Comparison of ENCODE assay signal across 13 mouse cellular contexts in the genomic region with DNA sequence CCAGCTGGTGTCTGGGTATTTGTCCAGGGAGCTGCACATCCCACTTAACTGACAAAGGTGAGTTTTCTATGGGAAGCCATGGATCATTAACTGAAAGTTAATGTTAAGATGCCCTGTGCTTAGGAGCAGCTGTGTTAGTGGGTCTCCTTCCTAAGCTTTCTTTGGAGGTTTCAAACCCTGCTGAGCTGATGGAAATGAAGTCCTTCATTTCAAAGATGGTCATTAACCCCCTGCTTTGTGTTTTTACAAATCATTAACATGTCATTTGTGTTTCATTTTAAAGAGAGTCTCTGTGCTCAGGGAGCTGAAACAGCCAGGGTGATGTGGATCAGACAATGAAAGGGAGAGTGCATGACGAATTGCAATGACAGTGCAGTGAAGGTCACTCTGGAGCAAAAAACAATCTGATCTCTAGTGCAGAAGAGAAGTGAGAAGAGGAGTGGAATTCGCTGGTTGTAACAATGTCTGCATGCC.
DNase-seq lines count a peak whose midpoint lies in the region; ATAC-seq and TF ChIP-seq lines count a peak whose summit lies in the region.
"Had no signal": no experiment of that assay in that cellular context is flagged by ENCODE, and none has a peak within 500 bp of the region (broad histone marks: within the 10 kb centered on the region; RNA-seq: fewer than 3 reads in every experiment).

No protein-coding gene starts in this region.

- H3K9ac ChIP-seq in neural tube, embryonic 11.5 days (ENCODE audit: low read length), result no peak overlapping the region
- no peak overlapping the region for H3K9ac ChIP-seq in hindbrain, embryonic 13.5 days
- H3K9ac ChIP-seq: liver, embryonic 14.5 days had no signal

- intact Hi-C loops in left cerebral cortex, postnatal 4 days (cut with DNase I), result no loop called here
- intact Hi-C loops in gastrocnemius, adult 2 months (cut with DNase I), result no loop called here

- 9% methylated on average over 2 of the region's 2 CpGs for WGBS in neural tube, embryonic 11.5 days
- WGBS in hindbrain, embryonic 13.5 days, result 4% methylated on average over 2 of the region's 2 CpGs

- peaks cover 11% of the 10 kb centered on the region for H3K4me1 ChIP-seq in neural tube, embryonic 11.5 days (ENCODE audit: control insufficient read depth, insufficient read depth, low read length)
- peaks cover 14% of the 10 kb centered on the region for H3K4me1 ChIP-seq in hindbrain, embryonic 13.5 days (replicated peaks)

- no peaks in the 10 kb centered on the region for H3K9me3 ChIP-seq in neural tube, embryonic 11.5 days (ENCODE audit: control insufficient read depth, low read length)
- no peaks in the 10 kb centered on the region for H3K9me3 ChIP-seq in hindbrain, embryonic 13.5 days

- TF ChIP-seq CTCF in gastrocnemius, adult 2 months (IDR thresholded peaks at IDR 0.05), result no peak

- no peaks in the 10 kb centered on the region for H3K36me3 ChIP-seq in neural tube, embryonic 11.5 days (ENCODE audit: control insufficient read depth, insufficient read depth, low read length)
- H3K36me3 ChIP-seq in hindbrain, embryonic 13.5 days, result no peaks in the 10 kb centered on the region

- 0 out of 2 replicates have a peak overlapping the region, but pooled peaks have one; percentile 23 for H3K27ac ChIP-seq in neural tube, embryonic 11.5 days (ENCODE audit: low read depth, low read length)
- peak overlapping the region; percentile 72 for H3K27ac ChIP-seq in hindbrain, embryonic 13.5 days
- H3K27ac ChIP-seq in gastrocnemius, adult 2 months, result no peak overlapping the region
- H3K27ac ChIP-seq: layer of hippocampus, adult 2 months; liver, embryonic 14.5 days; macrophage had no signal

- no peaks in the 10 kb centered on the region for H3K27me3 ChIP-seq in neural tube, embryonic 11.5 days (ENCODE audit: control insufficient read depth, insufficient read depth, low read length)
- H3K27me3 ChIP-seq in hindbrain, embryonic 13.5 days, result no peaks in the 10 kb centered on the region

- no peak overlapping the region for H3K4me2 ChIP-seq in neural tube, embryonic 11.5 days (ENCODE audit: low read depth)
- no peak overlapping the region for H3K4me2 ChIP-seq in hindbrain, embryonic 13.5 days

- DNase-seq in adrenal gland, postnatal 10 days, result peak; percentile 2
- DNase-seq in adrenal gland, postnatal 14 days, result no peak
- peak; percentile 20 for DNase-seq in neural tube, embryonic 11.5 days (ENCODE audit: low spot score)
- DNase-seq in neural tube, embryonic 10.5 days (ENCODE audit: extremely low spot score, low spot score), result no peak
- no peak for DNase-seq in left cerebral cortex, postnatal 4 days
- DNase-seq in gastrocnemius, adult 2 months, result no peak
- DNase-seq: cerebellum, adult 2 months; thymus, postnatal 25 days had no signal

- H3K4me3 ChIP-seq in neural tube, embryonic 11.5 days (ENCODE audit: low read depth, low read length), result no peak overlapping the region
- no peak overlapping the region for H3K4me3 ChIP-seq in hindbrain, embryonic 13.5 days
- H3K4me3 ChIP-seq in gastrocnemius, adult 2 months, result no peak overlapping the region
- H3K4me3 ChIP-seq: layer of hippocampus, adult 2 months had no signal

- peak; percentile 78 for ATAC-seq in neural tube, embryonic 11.5 days (ENCODE audit: insufficient read depth, low FRiP score, low TSS enrichment)
- peak; percentile 83 for ATAC-seq in hindbrain, embryonic 13.5 days (ENCODE audit: low FRiP score)
- ATAC-seq in megakaryocyte progenitor cell, adult 5-6 weeks (replicated peaks; ENCODE audit: poor library complexity), result no peak

Comparison
In these comparisons a context has a peak if more than half of its experiments do, and no peak if none do; other contexts are left out.
1. DNase-seq: peak in adrenal gland, postnatal 10 days (single experiment) and neural tube, embryonic 11.5 days (single experiment); none in adrenal gland, postnatal 14 days (single experiment), neural tube, embryonic 10.5 days (single experiment), left cerebral cortex, postnatal 4 days (single experiment) and gastrocnemius, adult 2 months (single experiment).